Mouse (Mus musculus) stomach, embryonic 14.5 days (tissue): Measurements from ENCODE around the gene Gna14. TPM values are rescaled to one million over a fixed set of nuclear protein-coding genes. Genes with fewer than 3 reads are reported as not detected.

Source experiments
- ATAC-seq: fragments of 200-750 bp; cut with Nextera tagmentation; 2 replicates; pipeline ENCODE4 v1.8.0; 2017; ENCODE audit warnings: low read depth, moderate TSS enrichment; ENCODE audit not compliant: insufficient number of reproducible peaks, insufficient read depth, low FRiP score
- H3K27ac ChIP-seq: fragments of 300-500 bp; sonication (generic); 2 replicates; pipeline ENCODE4 v1.5.1; 2014; ENCODE audit warnings: mild to moderate bottlenecking, low read length, moderate library complexity, mixed read lengths
- H3K27me3 ChIP-seq: fragments of 300-500 bp; sonication (generic); 2 replicates; pipeline ENCODE4 v1.6.1; 2014; ENCODE audit warnings: low read length, control low read depth, mixed read lengths; ENCODE audit not compliant: control insufficient read depth, insufficient read depth
- H3K36me3 ChIP-seq: fragments of 300-500 bp; sonication (generic); 2 replicates; pipeline ENCODE4 v1.6.1; 2014; ENCODE audit warnings: mild to moderate bottlenecking, control low read depth, low read length, moderate library complexity, mixed read lengths; ENCODE audit not compliant: control insufficient read depth, insufficient read depth
- H3K4me1 ChIP-seq: fragments of 300-500 bp; sonication (generic); 2 replicates; pipeline ENCODE4 v1.6.1; 2014; ENCODE audit warnings: low read length, control low read depth, mixed read lengths; ENCODE audit not compliant: control insufficient read depth, insufficient read depth
- H3K4me2 ChIP-seq: fragments of 300-500 bp; sonication (generic); replicated peaks from 2 replicates; pipeline ENCODE4 v1.6.1; 2014; ENCODE audit warnings: low read depth, low read length, control low read depth
- H3K4me3 ChIP-seq: fragments of 300-500 bp; sonication (generic); 2 replicates; pipeline ENCODE4 v1.5.1; 2014; ENCODE audit warnings: low read depth, low read length, control low read depth
- H3K9ac ChIP-seq: fragments of 300-500 bp; sonication (generic); replicated peaks from 2 replicates; pipeline ENCODE4 v1.6.1; 2014; ENCODE audit warnings: low read depth, mild to moderate bottlenecking, control low read depth, low read length, moderate library complexity, mixed read lengths
- H3K9me3 ChIP-seq: fragments of 300-500 bp; sonication (generic); 2 replicates; pipeline ENCODE4 v1.6.1; 2016; ENCODE audit warnings: low read depth, low read length, control low read depth; ENCODE audit not compliant: control insufficient read depth
- WGBS: fragments of 180-500 bp; shearing (Covaris S2); extraction: QIAGEN DNeasy Blood & Tissue Kit; methylation state at CpG from one replicate; pipeline ENCODE4 v1.1.7; 2014; 5-methylcytosine and 5-hydroxymethylcytosine counted together
- polyA plus RNA-seq: library from polyadenylated mRNA; unstranded; fragments of >200 nt; fragmentation: Nextera tagmentation; extraction: Ambion mirVana; gene quantifications from 2 replicates; pipeline ENCODE4 v1.2.1, GENCODE M21; 2014

The Gna14 gene
- polyA plus RNA-seq, 1 experiment from 2014 or later, result 30.4 TPM

DNA sequence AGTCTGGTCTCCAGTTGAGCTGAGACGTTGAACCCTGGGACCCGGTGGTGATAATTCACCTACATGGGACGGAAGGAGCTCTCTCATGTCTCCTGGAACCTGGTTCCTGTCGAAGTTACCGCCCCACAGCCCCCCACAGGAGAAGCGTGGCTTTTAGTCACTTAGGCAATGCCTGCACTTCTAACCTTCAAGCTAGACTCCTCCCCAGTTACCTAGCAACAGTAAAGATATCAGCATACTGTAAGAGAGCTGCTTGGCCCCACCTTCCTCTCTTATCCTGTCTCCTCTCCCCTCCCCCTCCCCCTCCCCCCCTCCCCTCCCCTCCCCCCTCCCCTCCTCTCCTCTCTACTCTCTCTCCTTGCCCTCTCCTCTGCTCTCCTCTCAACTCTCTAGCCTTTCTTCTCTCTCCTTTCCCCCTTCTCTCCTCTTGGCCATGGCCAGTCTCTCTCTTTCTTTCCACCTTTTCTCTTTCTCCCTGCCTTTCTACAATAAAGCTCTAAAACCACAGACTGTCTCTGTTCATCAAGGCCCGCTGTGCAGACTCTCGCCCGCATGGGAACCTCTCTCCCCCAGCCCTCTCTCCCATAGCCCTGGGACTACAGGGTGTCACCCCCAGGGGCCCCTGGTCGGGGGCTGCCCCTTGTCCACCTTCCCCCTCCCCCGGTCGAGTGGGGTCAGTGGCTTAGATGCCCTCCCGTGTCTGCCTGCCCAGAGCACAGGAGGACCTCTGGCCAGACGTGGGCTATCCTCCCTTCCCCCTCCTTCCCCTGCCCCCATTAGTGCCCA lies 190.2 kb downstream of the Gna14 start:
- H3K9me3 ChIP-seq, result no peaks in the 10 kb centered on the region
- 19% methylated on average over 14 of the region's 14 CpGs for WGBS
- H3K36me3 ChIP-seq, result no peaks in the 10 kb centered on the region
- H3K27me3 ChIP-seq, result no peaks in the 10 kb centered on the region
- no peak overlapping the region for H3K4me3 ChIP-seq
- no peak overlapping the region for H3K4me2 ChIP-seq
- H3K27ac ChIP-seq, result no peak overlapping the region
- ATAC-seq, result peak; percentile 79
- H3K9ac ChIP-seq, result no peak overlapping the region
- H3K4me1 ChIP-seq, result no peaks in the 10 kb centered on the region
